Mouse (Mus musculus) regulatory T cell (primary cell): Measurements from ENCODE around the gene Zbtb41.

Experiments
- in situ Hi-C: fragments of 300-600 bp; cut with MboI, MseI; formaldehyde crosslinking; loops from one replicate; pipeline ENCODE4 v1.15.1; 2025; ENCODE audit warnings: high pct_unique_total_duplicates

Zbtb41 gene

GRCm38 (mm10) chr1:139478898-139479297, 56.8 kb downstream of the Zbtb41 start:
- in situ Hi-C loops: no loop called here

- in situ Hi-C loops: no loop called here
These were observed 58.2 kb downstream of the Zbtb41 start for GRCm38 (mm10) chr1:139480246-139480645.

GRCm38 (mm10) chr1:139481146-139481545, 59.1 kb downstream of the Zbtb41 start:
- in situ Hi-C loops: no loop called here

GRCm38 (mm10) chr1:139494630-139495029, 72.5 kb downstream of the Zbtb41 start:
- in situ Hi-C loops: no loop called here

GRCm38 (mm10) chr1:139495408-139495807, 73.3 kb downstream of the Zbtb41 start:
- in situ Hi-C loops: no loop called here

GRCm38 (mm10) chr1:139496212-139496611, 74.1 kb downstream of the Zbtb41 start:
- in situ Hi-C loops: no loop called here

GRCm38 (mm10) chr1:139499751-139500150, 77.7 kb downstream of the Zbtb41 start:
- in situ Hi-C loops: no loop called here

- in situ Hi-C loops: no loop called here
These were observed 79.2 kb downstream of the Zbtb41 start, which contains the start of gene F13b for GRCm38 (mm10) chr1:139501258-139501752. F13b (plus strand) TSS chr1:139501702.
